Mouse (Mus musculus) gastrocnemius, adult 18-20 months (tissue): Measurements from ENCODE around the gene Polh. TPM values are rescaled to one million over a fixed set of nuclear protein-coding genes. Genes with fewer than 3 reads are reported as not detected.

Experiments
- DNase-seq: peaks from one replicate; pipeline ENCODE4 v3.0.0; 2021; ENCODE audit warnings: low spot score
- total RNA-seq, 2 experiments: library from RNA; stranded (reverse); gene quantifications; 2 replicates each; pipeline ENCODE4 v1.2.3; 2021

The Polh gene
- total RNA-seq, 2 experiments from 2014 or later, result 12.0 to 12.7 TPM

GRCm38 (mm10) chr17:46168318-46168717 lies 34.1 kb downstream of the Polh start:
- DNase-seq, result no peak

- peak; percentile 38 for DNase-seq
These were observed 35.4 kb downstream of the Polh start for GRCm38 (mm10) chr17:46167014-46167413.

GRCm38 (mm10) chr17:46166270-46166669 lies 36.2 kb downstream of the Polh start:
- DNase-seq, result no peak

GRCm38 (mm10) chr17:46165460-46165859 lies 37.0 kb downstream of the Polh start:
- DNase-seq, result no peak

- DNase-seq, result no peak
These were observed 37.7 kb downstream of the Polh start for GRCm38 (mm10) chr17:46164791-46165190.

- DNase-seq, result no peak
These were observed 38.1 kb downstream of the Polh start for GRCm38 (mm10) chr17:46164301-46164700.

GRCm38 (mm10) chr17:46162951-46163421 lies 39.5 kb downstream of the Polh start:
- DNase-seq, result no peak

GRCm38 (mm10) chr17:46162551-46162950 lies 39.9 kb downstream of the Polh start:
- no peak for DNase-seq

GRCm38 (mm10) chr17:46161710-46162109 lies 40.7 kb downstream of the Polh start:
- no peak for DNase-seq

- no peak for DNase-seq
These were observed 41.3 kb downstream of the Polh start for GRCm38 (mm10) chr17:46161179-46161578.

GRCm38 (mm10) chr17:46160686-46161085 lies 41.8 kb downstream of the Polh start, which contains the start of gene Gtpbp2:
Gene Gtpbp2, plus strand, starts transcription at chr17:46161032.
- DNase-seq, result peak; percentile 98

GRCm38 (mm10) chr17:46160090-46160662 lies 42.3 kb downstream of the Polh start:
- DNase-seq, result peak; percentile 96

GRCm38 (mm10) chr17:46159236-46159635 lies 43.2 kb downstream of the Polh start:
- no peak for DNase-seq

GRCm38 (mm10) chr17:46157131-46157530 lies 45.3 kb downstream of the Polh start:
- DNase-seq, result no peak

GRCm38 (mm10) chr17:46156680-46157079 lies 45.8 kb downstream of the Polh start:
- no peak for DNase-seq

GRCm38 (mm10) chr17:46154336-46154735 lies 48.1 kb downstream of the Polh start:
- DNase-seq, result no peak

GRCm38 (mm10) chr17:46152847-46153782 lies 49.3 kb downstream of the Polh start, which contains the start of gene Mad2l1bp:
Gene Mad2l1bp, minus strand, starts transcription at chr17:46153553.
- DNase-seq, result peak; percentile 94

- peak; percentile 76 for DNase-seq
These were observed 58.6 kb downstream of the Polh start, which contains the start of gene Rsph9 for GRCm38 (mm10) chr17:46143578-46144423. Gene Rsph9, minus strand, starts transcription at chr17:46144216.

- DNase-seq, result no peak
These were observed 62.6 kb downstream of the Polh start for GRCm38 (mm10) chr17:46139872-46140271.

GRCm38 (mm10) chr17:46138563-46139236 lies 63.7 kb downstream of the Polh start:
- DNase-seq, result no peak

- DNase-seq, result no peak
These were observed 69.6 kb downstream of the Polh start for GRCm38 (mm10) chr17:46132862-46133261.
